Comparison of ENCODE assay signal across 8 mouse cellular contexts in the genomic region with DNA sequence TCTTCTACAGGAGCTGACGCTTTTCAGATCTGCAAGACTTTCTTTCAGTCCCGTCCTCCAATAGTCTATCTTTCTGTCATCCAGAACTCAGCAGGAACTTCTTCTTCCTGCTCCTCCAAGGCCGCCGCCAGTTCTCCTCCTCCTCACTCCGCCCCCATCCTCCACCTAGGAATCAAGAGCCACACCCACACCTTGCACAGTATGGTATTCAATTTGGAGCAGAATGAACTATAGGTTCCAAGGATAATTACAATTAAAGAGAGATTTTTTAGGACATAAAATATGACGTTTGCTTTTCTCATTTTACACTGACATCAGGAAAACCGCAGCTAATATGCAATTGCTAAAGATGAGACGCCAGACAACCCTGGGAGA. TPM values are rescaled to one million over a fixed set of nuclear protein-coding genes. Genes with fewer than 3 reads are reported as not detected.
A peak's percentile ranks its signal among the peaks of the same experiment; 100 is the strongest.
DNase-seq lines count a peak whose midpoint lies in the region; ATAC-seq and TF ChIP-seq lines count a peak whose summit lies in the region.

No protein-coding gene starts in this region.

- H3K9me3 ChIP-seq in lung, postnatal 0 days (ENCODE audit: low read length): no peaks in the 10 kb centered on the region
- H3K9me3 ChIP-seq in forebrain, embryonic 13.5 days (replicated peaks): peaks cover 8% of the 10 kb centered on the region; the same call in 1 of the 2 replicates
- H3K9me3 ChIP-seq in limb, embryonic 15.5 days: no peaks in the 10 kb centered on the region; the same call in 1 of the 2 replicates
- H3K9me3 ChIP-seq in stomach, embryonic 14.5 days (ENCODE audit: control insufficient read depth, low read depth, low read length): no peaks in the 10 kb centered on the region

- 21% methylated on average over 8 of the region's 8 CpGs for WGBS in lung, postnatal 0 days
- 21% methylated on average over 8 of the region's 8 CpGs for WGBS in forebrain, embryonic 13.5 days
- 26% methylated on average over 8 of the region's 8 CpGs for WGBS in limb, embryonic 15.5 days
- 26% methylated on average over 8 of the region's 8 CpGs for WGBS in stomach, embryonic 14.5 days

- H3K4me3 ChIP-seq in lung, postnatal 0 days (ENCODE audit: low read depth, low read length): peak overlapping the region; percentile 54
- peak overlapping the region; percentile 54 for H3K4me3 ChIP-seq in forebrain, embryonic 13.5 days
- H3K4me3 ChIP-seq in limb, embryonic 15.5 days: peak overlapping the region; percentile 60
- peak overlapping the region; percentile 49 for H3K4me3 ChIP-seq in stomach, embryonic 14.5 days (ENCODE audit: low read depth, low read length)

- TF ChIP-seq EP300 in lung, postnatal 0 days (IDR thresholded peaks at IDR 0.05): no peak

- no peak overlapping the region for H3K27ac ChIP-seq in lung, postnatal 0 days (ENCODE audit: low read length)
- H3K27ac ChIP-seq in forebrain, embryonic 13.5 days: no peak overlapping the region
- no peak overlapping the region for H3K27ac ChIP-seq in limb, embryonic 15.5 days
- no peak overlapping the region for H3K27ac ChIP-seq in stomach, embryonic 14.5 days (ENCODE audit: low read length)

- no peaks in the 10 kb centered on the region for H3K36me3 ChIP-seq in lung, postnatal 0 days (ENCODE audit: insufficient read depth, low read length)
- no peaks in the 10 kb centered on the region for H3K36me3 ChIP-seq in forebrain, embryonic 13.5 days (ENCODE audit: poor library complexity, severe bottlenecking)
- H3K36me3 ChIP-seq in limb, embryonic 15.5 days: no peaks in the 10 kb centered on the region
- H3K36me3 ChIP-seq in stomach, embryonic 14.5 days (ENCODE audit: control insufficient read depth, insufficient read depth, low read length): no peaks in the 10 kb centered on the region

- no peak for DNase-seq in lung, postnatal 0 days (ENCODE audit: low spot score)
- DNase-seq in lung, postnatal 10 days: no peak
- no peak for DNase-seq in adrenal gland, adult 8-10 months
- DNase-seq in adipocyte (ENCODE audit: low spot score): no peak
- no peak for DNase-seq in layer of hippocampus, adult 18-20 months (ENCODE audit: low spot score in 2 of 2)

- no peaks in the 10 kb centered on the region for H3K4me1 ChIP-seq in lung, postnatal 0 days (ENCODE audit: insufficient read depth, low read depth, low read length)
- no peaks in the 10 kb centered on the region for H3K4me1 ChIP-seq in forebrain, embryonic 13.5 days
- no peaks in the 10 kb centered on the region for H3K4me1 ChIP-seq in limb, embryonic 15.5 days
- H3K4me1 ChIP-seq in stomach, embryonic 14.5 days (ENCODE audit: control insufficient read depth, insufficient read depth, low read length): no peaks in the 10 kb centered on the region

- ATAC-seq in lung, postnatal 0 days: peak; percentile 77
- peak; percentile 93 for ATAC-seq in forebrain, embryonic 13.5 days
- no peak for ATAC-seq in limb, embryonic 15.5 days (ENCODE audit: insufficient number of reproducible peaks, low FRiP score, low TSS enrichment, low read depth)
- ATAC-seq in stomach, embryonic 14.5 days (ENCODE audit: insufficient number of reproducible peaks, insufficient read depth, low FRiP score, low read depth): peak; percentile 86

- TF ChIP-seq CTCF in lung, postnatal 0 days (IDR thresholded peaks at IDR 0.05): no peak

- H3K4me2 ChIP-seq in lung, postnatal 0 days (replicated peaks; ENCODE audit: low read depth, low read length): peak overlapping the region; percentile 59
- peak overlapping the region; percentile 57 for H3K4me2 ChIP-seq in forebrain, embryonic 13.5 days
- peak overlapping the region; percentile 50 for H3K4me2 ChIP-seq in limb, embryonic 15.5 days
- H3K4me2 ChIP-seq in stomach, embryonic 14.5 days (replicated peaks; ENCODE audit: low read depth, low read length): peak overlapping the region; percentile 41

- no peaks in the 10 kb centered on the region for H3K27me3 ChIP-seq in lung, postnatal 0 days (replicated peaks; ENCODE audit: insufficient read depth, low read length)
- no peaks in the 10 kb centered on the region for H3K27me3 ChIP-seq in forebrain, embryonic 13.5 days
- no peaks in the 10 kb centered on the region for H3K27me3 ChIP-seq in limb, embryonic 15.5 days
- no peaks in the 10 kb centered on the region for H3K27me3 ChIP-seq in stomach, embryonic 14.5 days (ENCODE audit: control insufficient read depth, insufficient read depth, low read length)

- no peak overlapping the region for H3K9ac ChIP-seq in lung, postnatal 0 days (replicated peaks; ENCODE audit: low read depth)
- peak overlapping the region; percentile 67; the same call in 1 of the 2 replicates for H3K9ac ChIP-seq in forebrain, embryonic 13.5 days
- H3K9ac ChIP-seq in limb, embryonic 15.5 days: 0 out of 2 replicates have a peak overlapping the region, but pooled peaks have one; percentile 42
- H3K9ac ChIP-seq in stomach, embryonic 14.5 days (replicated peaks; ENCODE audit: low read depth, low read length): no peak overlapping the region; the same call in 1 of the 2 replicates

RNA-seq across cellular contexts. Expression of a gene that starts 29.4 kb away (rescaled TPM):
- polyA plus RNA-seq in lung, postnatal 0 days (2015; fragmentation: Nextera tagmentation; extraction: Ambion mirVana): 2.6 and 3.6 TPM in 2 replicates
- 11.9 and 13.4 TPM in 2 replicates for polyA plus RNA-seq in forebrain, embryonic 13.5 days (2015; fragmentation: Nextera tagmentation; extraction: Ambion mirVana)
- 10.6 and 10.9 TPM in 2 replicates for polyA plus RNA-seq in limb, embryonic 15.5 days (2015; fragmentation: Nextera tagmentation; extraction: Ambion mirVana)
- polyA plus RNA-seq in stomach, embryonic 14.5 days (2014; fragmentation: Nextera tagmentation; extraction: Ambion mirVana): 12.8 and 15.1 TPM in 2 replicates
- 1 to 10 TPM in 3 of 4 experiments, under 1 TPM in 1; 0.96 to 2.2 (median 1.6) TPM for total RNA-seq in adrenal gland, adult 8-10 months (2022)
- total RNA-seq in layer of hippocampus, adult 18-20 months (2021): 1 to 10 TPM; 3.2 to 3.8 TPM

Comparison
In these comparisons a context has a peak if more than half of its experiments do, and no peak if none do; other contexts are left out.
1. H3K9ac ChIP-seq: peak in forebrain, embryonic 13.5 days (single experiment) and limb, embryonic 15.5 days (single experiment); none in lung, postnatal 0 days (single experiment) and stomach, embryonic 14.5 days (single experiment).
2. Peak in every context shown above with its lines, with median percentiles within 50 percentile points of each other: H3K4me2 ChIP-seq and H3K4me3 ChIP-seq.